Mouse (Mus musculus) common myeloid progenitor, adult 5-6 weeks (primary cell): ENCODE data around the gene Sec61b. TPM values are rescaled to one million over a fixed set of nuclear protein-coding genes. Genes with fewer than 3 reads are reported as not detected.

ENCODE experiments used
- total RNA-seq: library from RNA; stranded (forward); fragments of 200-1000, 187-1606 nt; gene quantifications from 2 replicates; pipeline ENCODE4 v1.2.3, GENCODE M21; 2017

The Sec61b gene
- total RNA-seq, 1 experiment from 2014 or later, result 201 TPM

Other genes with a start within 250 kb of the Sec61b start
- gene Tgfbr1, start 121.4 kb upstream of the Sec61b start, total RNA-seq, result 26.1 and 27.8 TPM in 2 replicates
- 24.4 and 25.3 TPM in 2 replicates for gene Alg2, start 325 bp upstream of the Sec61b start, total RNA-seq